Mouse (Mus musculus): Measurements from ENCODE around the gene Ank3. TPM values are rescaled to one million over a fixed set of nuclear protein-coding genes. Genes with fewer than 3 reads are reported as not detected.

Ank3 gene
- polyA plus RNA-seq, 1 experiment = 1.2 TPM

- TF ChIP-seq CTCF (IDR thresholded peaks at IDR 0.05; ENCODE audit: extremely low read depth, insufficient read depth, insufficient read length, insufficient replicate concordance) = no peak
- no peak for TF ChIP-seq POLR2A (IDR thresholded peaks at IDR 0.05; ENCODE audit: low read depth, low read length)
- Histone ChIP-seq H3K27me3 (ENCODE audit: control insufficient read depth, insufficient read depth, low read length) (no peaks in the 10 kb centered on the region), H3K4me1 (ENCODE audit: control insufficient read depth, insufficient read depth, insufficient read length) (no peaks in the 10 kb centered on the region), H3K27ac (ENCODE audit: insufficient read depth, low read length) (no peak overlapping the region), H3K36me3 (ENCODE audit: control insufficient read depth, insufficient read depth, low read length) (no peaks in the 10 kb centered on the region), H3K4me3 (ENCODE audit: extremely low read depth, insufficient read depth, insufficient read length) (no peak overlapping the region)
- DNase-seq (ENCODE audit: low read depth in 1 of 2, low spot score in 2 of 2) = no peak
- WGBS = 90% methylated on average over 7 of the region's 7 CpGs
Observed at GRCm38 (mm10) chr10:69941001-69941400, 542.4 kb downstream of the Ank3 start.

- no peaks in the 10 kb centered on the region for H3K4me1 ChIP-seq (ENCODE audit: control insufficient read depth, insufficient read depth, insufficient read length)
- H3K27ac ChIP-seq (ENCODE audit: insufficient read depth, low read length) = no peak overlapping the region
- DNase-seq (ENCODE audit: low read depth in 1 of 2, low spot score in 2 of 2) = no peak
- 80% methylated on average over 9 of the region's 9 CpGs for WGBS
- no peaks in the 10 kb centered on the region for H3K27me3 ChIP-seq (ENCODE audit: control insufficient read depth, insufficient read depth, low read length)
- H3K4me3 ChIP-seq (ENCODE audit: extremely low read depth, insufficient read depth, insufficient read length) = no peak overlapping the region
- no peaks in the 10 kb centered on the region for H3K36me3 ChIP-seq (ENCODE audit: control insufficient read depth, insufficient read depth, low read length)
- TF ChIP-seq CTCF (IDR thresholded peaks at IDR 0.05; ENCODE audit: extremely low read depth, insufficient read depth, insufficient read length, insufficient replicate concordance) (no peak), POLR2A (IDR thresholded peaks at IDR 0.05; ENCODE audit: low read depth, low read length) (no peak)
Observed at GRCm38 (mm10) chr10:69944845-69945244, 546.3 kb downstream of the Ank3 start.

- TF ChIP-seq POLR2A (IDR thresholded peaks at IDR 0.05; ENCODE audit: low read depth, low read length) (no peak), CTCF (IDR thresholded peaks at IDR 0.05; ENCODE audit: extremely low read depth, insufficient read depth, insufficient read length, insufficient replicate concordance) (no peak)
- DNase-seq (ENCODE audit: low read depth in 1 of 2, low spot score in 2 of 2) = no peak
- Histone ChIP-seq H3K27me3 (ENCODE audit: control insufficient read depth, insufficient read depth, low read length) (no peaks in the 10 kb centered on the region), H3K27ac (ENCODE audit: insufficient read depth, low read length) (no peak overlapping the region), H3K4me1 (ENCODE audit: control insufficient read depth, insufficient read depth, insufficient read length) (no peaks in the 10 kb centered on the region), H3K36me3 (ENCODE audit: control insufficient read depth, insufficient read depth, low read length) (no peaks in the 10 kb centered on the region), H3K4me3 (ENCODE audit: extremely low read depth, insufficient read depth, insufficient read length) (no peak overlapping the region)
- WGBS = 91% methylated on average over 8 of the region's 8 CpGs
Observed at GRCm38 (mm10) chr10:69945870-69946269, 547.3 kb downstream of the Ank3 start.

GRCm38 (mm10) chr10:69946271-69946670 is 547.7 kb downstream of the Ank3 start:
- Histone ChIP-seq H3K4me1 (ENCODE audit: control insufficient read depth, insufficient read depth, insufficient read length) (no peaks in the 10 kb centered on the region), H3K27ac (ENCODE audit: insufficient read depth, low read length) (no peak overlapping the region), H3K27me3 (ENCODE audit: control insufficient read depth, insufficient read depth, low read length) (no peaks in the 10 kb centered on the region), H3K36me3 (ENCODE audit: control insufficient read depth, insufficient read depth, low read length) (no peaks in the 10 kb centered on the region), H3K4me3 (ENCODE audit: extremely low read depth, insufficient read depth, insufficient read length) (no peak overlapping the region)
- 82% methylated on average over 8 of the region's 8 CpGs for WGBS
- DNase-seq (ENCODE audit: low read depth in 1 of 2, low spot score in 2 of 2) = no peak
- TF ChIP-seq CTCF (IDR thresholded peaks at IDR 0.05; ENCODE audit: extremely low read depth, insufficient read depth, insufficient read length, insufficient replicate concordance) (no peak), POLR2A (IDR thresholded peaks at IDR 0.05; ENCODE audit: low read depth, low read length) (no peak)

GRCm38 (mm10) chr10:69947093-69947492 is 548.5 kb downstream of the Ank3 start:
- Histone ChIP-seq H3K27me3 (ENCODE audit: control insufficient read depth, insufficient read depth, low read length) (no peaks in the 10 kb centered on the region), H3K36me3 (ENCODE audit: control insufficient read depth, insufficient read depth, low read length) (no peaks in the 10 kb centered on the region), H3K4me1 (ENCODE audit: control insufficient read depth, insufficient read depth, insufficient read length) (no peaks in the 10 kb centered on the region), H3K4me3 (ENCODE audit: extremely low read depth, insufficient read depth, insufficient read length) (no peak overlapping the region), H3K27ac (ENCODE audit: insufficient read depth, low read length) (no peak overlapping the region)
- no peak for DNase-seq (ENCODE audit: low read depth in 1 of 2, low spot score in 2 of 2)
- no peak for TF ChIP-seq CTCF (IDR thresholded peaks at IDR 0.05; ENCODE audit: extremely low read depth, insufficient read depth, insufficient read length, insufficient replicate concordance)
- no peak for TF ChIP-seq POLR2A (IDR thresholded peaks at IDR 0.05; ENCODE audit: low read depth, low read length)
- 83% methylated on average over 6 of the region's 6 CpGs for WGBS

GRCm38 (mm10) chr10:69950236-69950918 is 551.8 kb downstream of the Ank3 start:
- 88% methylated on average over 11 of the region's 11 CpGs for WGBS

GRCm38 (mm10) chr10:69950919-69951236 is 552.3 kb downstream of the Ank3 start:
- TF ChIP-seq POLR2A (IDR thresholded peaks at IDR 0.05; ENCODE audit: low read depth, low read length) (no peak), CTCF (IDR thresholded peaks at IDR 0.05; ENCODE audit: extremely low read depth, insufficient read depth, insufficient read length, insufficient replicate concordance) (no peak)
- no peaks in the 10 kb centered on the region for H3K4me1 ChIP-seq (ENCODE audit: control insufficient read depth, insufficient read depth, insufficient read length)
- no peak overlapping the region for H3K4me3 ChIP-seq (ENCODE audit: extremely low read depth, insufficient read depth, insufficient read length)
- no peak for DNase-seq (ENCODE audit: low read depth in 1 of 2, low spot score in 2 of 2)
- H3K36me3 ChIP-seq (ENCODE audit: control insufficient read depth, insufficient read depth, low read length) = no peaks in the 10 kb centered on the region
- H3K27me3 ChIP-seq (ENCODE audit: control insufficient read depth, insufficient read depth, low read length) = no peaks in the 10 kb centered on the region
- no peak overlapping the region for H3K27ac ChIP-seq (ENCODE audit: insufficient read depth, low read length)
- WGBS = 90% methylated on average over 9 of the region's 9 CpGs

More at GRCm38 (mm10) chr10:69950236-69950918, 551.8 kb downstream of the Ank3 start:
- no peak overlapping the region for H3K27ac ChIP-seq (ENCODE audit: insufficient read depth, low read length)
- H3K4me1 ChIP-seq (ENCODE audit: control insufficient read depth, insufficient read depth, insufficient read length) = no peaks in the 10 kb centered on the region
- H3K4me3 ChIP-seq (ENCODE audit: extremely low read depth, insufficient read depth, insufficient read length) = no peak overlapping the region
- no peak for DNase-seq (ENCODE audit: low read depth in 1 of 2, low spot score in 2 of 2)
- H3K27me3 ChIP-seq (ENCODE audit: control insufficient read depth, insufficient read depth, low read length) = no peaks in the 10 kb centered on the region
- TF ChIP-seq CTCF (IDR thresholded peaks at IDR 0.05; ENCODE audit: extremely low read depth, insufficient read depth, insufficient read length, insufficient replicate concordance) = no peak
- no peak for TF ChIP-seq POLR2A (IDR thresholded peaks at IDR 0.05; ENCODE audit: low read depth, low read length)
- H3K36me3 ChIP-seq (ENCODE audit: control insufficient read depth, insufficient read depth, low read length) = no peaks in the 10 kb centered on the region

Measured in spleen, adult 2 months (tissue).